Mouse (Mus musculus) B cell, adult 2 months (primary cell): ENCODE measurements around the gene Capn5.
A peak's percentile ranks its signal among the peaks of the same experiment; 100 is the strongest.

Source experiments
- DNase-seq, 2 experiments: peaks; one replicate each; pipeline ENCODE4 v3.0.0; 2022

The Capn5 gene

DNA sequence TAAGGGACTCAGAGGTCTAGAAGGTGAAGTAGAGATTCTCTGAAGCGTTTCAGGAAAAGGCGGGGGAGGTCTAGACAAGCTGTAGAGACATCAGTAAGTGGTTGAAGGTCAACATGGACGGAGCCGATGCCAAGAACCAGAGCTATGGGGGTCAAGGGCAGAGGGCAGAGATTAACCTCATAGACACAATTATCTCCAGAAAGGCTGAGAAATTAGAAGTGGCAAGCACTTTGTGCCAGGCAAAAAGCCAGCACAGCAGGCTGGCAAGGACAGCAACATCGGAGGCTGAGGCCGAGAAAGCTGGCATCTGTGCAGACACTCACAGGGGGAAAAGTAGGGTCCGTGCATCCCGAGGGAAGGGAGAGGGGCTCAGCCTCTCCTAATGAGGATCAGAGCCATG, 30.3 kb downstream of the Capn5 start:
- DNase-seq: no peak

DNA sequence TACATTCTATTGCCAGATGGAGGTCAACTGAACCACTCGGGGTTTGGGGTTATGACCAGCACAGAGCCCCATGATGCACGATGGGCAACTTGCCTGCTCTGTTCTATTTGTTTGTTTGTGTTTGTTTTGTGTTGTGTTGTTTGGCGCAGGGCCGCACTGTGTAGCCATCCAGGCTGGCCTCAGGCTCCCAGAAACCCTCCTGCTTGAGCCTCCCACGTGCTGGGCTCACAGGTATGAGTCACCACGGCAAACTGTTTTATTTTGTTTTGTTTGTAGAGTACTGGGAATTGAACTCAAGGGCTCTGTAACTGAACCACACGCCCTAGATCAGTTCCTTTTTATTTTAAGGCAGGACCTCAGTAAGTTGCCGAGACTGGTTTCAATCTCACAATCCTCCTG, 31.6 kb downstream of the Capn5 start:
- DNase-seq: no peak

GRCm38 (mm10) chr7:98145842-98146446, 32.1 kb downstream of the Capn5 start:
- no peak for DNase-seq

GRCm38 (mm10) chr7:98145402-98145801, 32.7 kb downstream of the Capn5 start, which contains the start of gene Omp:
Gene Omp (minus strand): TSS chr7:98145502.
- DNase-seq: no peak

GRCm38 (mm10) chr7:98142648-98143047, 35.4 kb downstream of the Capn5 start:
- no peak for DNase-seq

- no peak for DNase-seq
Measured at GRCm38 (mm10) chr7:98142247-98142646, 35.8 kb downstream of the Capn5 start.

GRCm38 (mm10) chr7:98141206-98141605, 36.9 kb downstream of the Capn5 start:
- peak in 1 of 2 experiments; percentile 24 for DNase-seq

GRCm38 (mm10) chr7:98140597-98140996, 37.5 kb downstream of the Capn5 start:
- DNase-seq: no peak

GRCm38 (mm10) chr7:98139216-98139615, 38.9 kb downstream of the Capn5 start:
- DNase-seq: no peak

- DNase-seq: no peak
Measured at GRCm38 (mm10) chr7:98137995-98138394, 40.1 kb downstream of the Capn5 start.

GRCm38 (mm10) chr7:98137583-98137982, 40.5 kb downstream of the Capn5 start:
- no peak for DNase-seq

DNA sequence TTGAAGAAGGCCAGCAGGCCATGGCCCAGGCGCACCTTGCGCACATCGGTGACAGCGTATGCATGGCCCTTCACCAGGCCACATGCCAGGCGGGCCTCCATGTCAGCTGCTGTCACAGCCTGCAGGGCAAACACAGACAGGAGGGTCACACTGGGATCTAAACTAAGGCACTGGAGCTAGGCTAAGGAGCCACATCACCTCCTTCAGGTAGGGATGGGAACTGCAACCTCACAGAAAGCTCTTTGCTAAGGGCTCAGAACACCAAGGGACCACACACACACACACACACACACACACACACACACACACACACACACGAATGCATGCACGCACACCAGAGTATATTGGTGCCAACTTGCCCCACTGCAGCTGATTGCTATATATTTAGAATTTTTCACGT, 46.3 kb downstream of the Capn5 start:
- DNase-seq: no peak

DNA sequence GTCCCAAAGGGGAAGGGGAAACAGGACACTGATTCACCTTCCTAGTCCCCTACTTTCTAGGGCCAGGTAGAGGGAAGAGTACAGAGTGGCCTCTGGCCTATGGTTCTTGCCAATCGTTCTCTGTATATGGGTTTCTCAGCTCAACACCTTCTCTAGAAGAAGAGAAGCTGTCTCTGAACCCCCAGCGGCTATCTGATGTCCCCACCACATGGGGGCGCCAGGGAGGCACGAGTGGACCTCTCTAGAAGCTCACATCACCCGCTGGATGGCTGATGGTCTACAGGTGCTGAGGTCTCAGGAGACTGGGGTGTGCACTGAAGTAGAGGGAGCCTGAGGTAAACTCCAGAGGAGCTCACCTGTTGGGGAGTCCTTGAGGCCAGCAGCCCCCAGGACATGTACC, 52.6 kb downstream of the Capn5 start:
- DNase-seq: peak; percentile 60

- no peak for DNase-seq
Measured at GRCm38 (mm10) chr7:98124701-98125100, 53.4 kb downstream of the Capn5 start.

DNA sequence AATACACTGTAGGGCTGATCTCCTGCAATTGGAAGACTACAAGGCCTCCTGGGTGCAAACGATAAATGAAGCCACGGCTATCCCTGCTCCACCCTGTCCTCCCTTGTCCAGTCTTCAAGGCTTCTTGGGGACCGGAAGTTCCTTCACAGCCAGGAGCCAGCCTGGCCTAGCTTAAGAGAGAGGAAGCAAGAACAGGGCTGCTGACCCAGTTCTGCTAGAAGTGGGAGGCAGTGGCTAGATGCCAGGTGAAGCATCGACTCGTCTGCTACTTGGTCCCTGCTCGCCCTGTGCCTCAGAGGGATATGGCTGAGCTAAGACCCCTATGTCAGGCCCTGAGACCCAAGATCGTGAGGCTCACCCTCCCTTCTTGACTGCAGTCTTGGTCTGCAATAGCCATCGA, 56.4 kb downstream of the Capn5 start:
- no peak for DNase-seq

DNA sequence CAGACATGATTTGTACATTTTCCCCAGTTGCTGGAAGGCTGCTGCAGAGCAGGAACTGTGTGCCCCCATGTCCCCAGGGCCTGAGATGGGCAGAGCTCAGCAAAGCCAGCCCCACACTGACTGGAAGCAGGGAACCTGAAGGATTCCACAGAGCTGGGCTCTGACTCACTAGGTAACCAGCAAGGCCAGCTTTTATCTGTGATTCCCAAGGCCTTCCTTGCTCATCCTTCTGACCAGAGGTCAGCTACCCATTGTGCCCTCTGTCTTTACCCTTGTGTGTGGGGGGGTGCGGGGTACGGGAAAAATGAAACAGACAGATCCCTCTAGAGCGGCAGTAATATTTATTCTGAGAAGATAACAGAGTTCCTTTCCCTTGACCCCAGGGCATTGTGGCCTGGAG, 56.8 kb downstream of the Capn5 start:
- DNase-seq: no peak

DNA sequence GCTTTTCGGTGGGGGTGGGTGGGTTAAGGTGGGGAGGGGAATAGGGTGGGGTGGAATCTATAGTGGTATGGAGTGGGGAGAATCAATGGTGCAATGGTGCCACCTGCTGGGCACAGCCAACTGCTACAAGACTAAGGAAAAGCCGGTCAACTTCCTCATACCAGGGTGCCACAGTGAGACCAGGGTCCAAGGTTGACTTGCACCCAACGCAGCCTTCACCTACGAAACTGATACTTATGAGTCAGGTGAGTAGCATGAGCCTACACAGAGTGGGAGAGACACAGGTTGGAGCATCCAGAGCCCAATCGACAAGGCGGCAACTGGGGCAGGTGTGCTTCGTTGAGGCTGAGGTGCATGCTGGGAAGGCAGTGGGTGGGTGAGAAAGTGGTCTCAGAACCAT, 57.7 kb downstream of the Capn5 start:
- DNase-seq: peak; percentile 81 to 83

DNA sequence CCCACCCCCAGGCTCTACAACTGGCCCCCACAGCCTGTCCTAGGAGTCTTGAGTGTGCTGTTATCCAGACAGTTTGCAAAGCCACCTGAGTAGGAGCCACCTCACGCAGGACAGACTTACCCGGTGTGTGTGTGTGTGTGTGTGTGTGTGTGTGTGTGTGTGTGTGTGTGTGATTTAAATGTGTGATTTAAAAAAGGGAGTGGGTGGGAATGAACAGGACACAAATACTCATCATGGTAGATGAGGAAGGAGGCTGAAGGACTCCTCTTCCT, 58.2 kb downstream of the Capn5 start:
- no peak for DNase-seq

DNA sequence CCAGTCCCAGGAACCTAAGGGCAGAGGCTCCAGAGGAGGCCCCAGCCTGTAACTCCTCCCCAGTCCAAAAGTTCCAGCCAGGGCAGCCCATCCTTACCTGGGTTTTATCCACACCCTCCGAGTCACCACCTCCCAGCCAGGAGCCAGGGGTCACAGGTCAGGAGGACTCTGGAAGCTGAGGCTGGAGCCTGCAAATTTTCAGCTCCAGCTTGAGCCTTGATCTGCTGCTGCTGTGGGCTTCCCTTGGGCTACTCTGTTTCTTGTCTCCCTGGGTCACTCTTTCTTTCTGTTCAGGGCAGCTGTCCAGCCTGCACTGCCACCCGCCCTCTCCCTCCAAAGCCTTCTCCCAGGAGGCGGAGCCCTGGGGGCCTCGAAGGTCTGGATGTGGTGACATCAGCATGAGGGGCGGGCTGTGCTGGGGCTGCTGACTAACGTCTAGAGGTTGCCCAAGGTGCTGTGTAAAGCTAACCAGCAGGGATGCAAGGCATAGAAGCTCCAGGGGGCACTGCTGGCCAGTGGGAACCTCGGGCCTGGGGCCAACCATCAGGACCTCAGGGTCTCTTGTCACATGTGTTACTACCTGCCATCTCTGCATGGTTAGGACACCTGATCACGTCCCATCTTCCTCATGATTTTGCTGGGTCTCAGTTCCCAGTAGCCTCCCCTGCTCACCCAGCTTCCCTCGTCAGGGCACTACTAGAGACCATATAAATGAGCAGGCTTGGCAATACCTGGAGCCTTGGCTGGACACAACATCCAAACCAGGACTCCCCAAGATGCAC, 58.7 kb downstream of the Capn5 start, which contains the start of gene Myo7a:
Gene Myo7a (minus strand): TSS at position 346 of the 782 bp plus-strand sequence.
- DNase-seq: no peak

GRCm38 (mm10) chr7:98117012-98117660, 60.9 kb downstream of the Capn5 start:
- DNase-seq: no peak

GRCm38 (mm10) chr7:98114656-98115055, 63.4 kb downstream of the Capn5 start:
- DNase-seq: no peak

GRCm38 (mm10) chr7:98111233-98111632, 66.8 kb downstream of the Capn5 start:
- DNase-seq: no peak

GRCm38 (mm10) chr7:98109771-98110170, 68.3 kb downstream of the Capn5 start:
- DNase-seq: no peak
